Mouse (Mus musculus): ENCODE data around the gene Nceh1. TPM values are rescaled to one million over a fixed set of nuclear protein-coding genes. Genes with fewer than 3 reads are reported as not detected.
A peak's percentile ranks its signal among the peaks of the same experiment; 100 is the strongest.

Gene Nceh1
- total RNA-seq, 4 experiments from 2014 or later = 183 to 266 (median 229) TPM

GRCm38 (mm10) chr3:27190865-27191264 lies 8.1 kb downstream of the Nceh1 start:
- no peak for DNase-seq (ENCODE audit: low spot score)

GRCm38 (mm10) chr3:27191856-27192255 lies 9.1 kb downstream of the Nceh1 start:
- peak; percentile 35 for DNase-seq (ENCODE audit: low spot score)

- DNase-seq (ENCODE audit: low spot score) = peak; percentile 59
Observed at GRCm38 (mm10) chr3:27193844-27194317, 11.1 kb downstream of the Nceh1 start.

- no peak for DNase-seq (ENCODE audit: low spot score)
Observed at GRCm38 (mm10) chr3:27195153-27195552, 12.4 kb downstream of the Nceh1 start.

- DNase-seq (ENCODE audit: low spot score) = no peak
Observed at GRCm38 (mm10) chr3:27195573-27196227, 12.9 kb downstream of the Nceh1 start.

- DNase-seq (ENCODE audit: low spot score) = no peak
Observed at GRCm38 (mm10) chr3:27196529-27196928, 13.8 kb downstream of the Nceh1 start.

GRCm38 (mm10) chr3:27197816-27198215 lies 15.1 kb downstream of the Nceh1 start:
- DNase-seq (ENCODE audit: low spot score) = no peak

GRCm38 (mm10) chr3:27199120-27199519 lies 16.4 kb downstream of the Nceh1 start:
- DNase-seq (ENCODE audit: low spot score) = no peak

- no peak for DNase-seq (ENCODE audit: low spot score)
Observed at GRCm38 (mm10) chr3:27201728-27202411, 19.1 kb downstream of the Nceh1 start.

GRCm38 (mm10) chr3:27205068-27205467 lies 22.3 kb downstream of the Nceh1 start:
- DNase-seq (ENCODE audit: low spot score) = peak; percentile 28

GRCm38 (mm10) chr3:27205514-27206220 lies 22.9 kb downstream of the Nceh1 start:
- DNase-seq (ENCODE audit: low spot score) = no peak

- DNase-seq (ENCODE audit: low spot score) = no peak
Observed at GRCm38 (mm10) chr3:27206221-27206560, 23.4 kb downstream of the Nceh1 start.

GRCm38 (mm10) chr3:27206577-27206976 lies 23.8 kb downstream of the Nceh1 start:
- DNase-seq (ENCODE audit: low spot score) = no peak

- no peak for DNase-seq (ENCODE audit: low spot score)
Observed at GRCm38 (mm10) chr3:27209707-27210106, 26.9 kb downstream of the Nceh1 start.

- DNase-seq (ENCODE audit: low spot score) = no peak
Observed at GRCm38 (mm10) chr3:27210271-27210670, 27.5 kb downstream of the Nceh1 start.

GRCm38 (mm10) chr3:27214016-27214816 lies 31.5 kb downstream of the Nceh1 start:
- no peak for DNase-seq (ENCODE audit: low spot score)

- DNase-seq (ENCODE audit: low spot score) = no peak
Observed at GRCm38 (mm10) chr3:27217331-27217730, 34.6 kb downstream of the Nceh1 start.

- DNase-seq (ENCODE audit: low spot score) = no peak
Observed at GRCm38 (mm10) chr3:27218604-27219003, 35.8 kb downstream of the Nceh1 start.

- no peak for DNase-seq (ENCODE audit: low spot score)
Observed at GRCm38 (mm10) chr3:27222052-27222451, 39.3 kb downstream of the Nceh1 start.

- DNase-seq (ENCODE audit: low spot score) = no peak
Observed at GRCm38 (mm10) chr3:27222488-27222887, 39.7 kb downstream of the Nceh1 start.

- DNase-seq (ENCODE audit: low spot score) = no peak
Observed at GRCm38 (mm10) chr3:27227629-27228453, 45.1 kb downstream of the Nceh1 start.

All from heart, adult 8-10 months (tissue).